Mouse (Mus musculus) heart, embryonic 13.5 days (tissue): ENCODE measurements around the gene Tomm20. TPM values are rescaled to one million over a fixed set of nuclear protein-coding genes. Genes with fewer than 3 reads are reported as not detected.

Source experiments
- ATAC-seq: fragments of 200-750 bp; cut with Nextera tagmentation; 2 replicates; pipeline ENCODE4 v1.8.0; 2017; ENCODE audit warnings: moderate TSS enrichment; ENCODE audit not compliant: insufficient number of reproducible peaks, low FRiP score, low TSS enrichment; ENCODE audit errors: extremely low read depth
- H3K27ac ChIP-seq: fragments of 300-500 bp; sonication (generic); replicated peaks from 2 replicates; pipeline ENCODE4 v1.5.1; 2015; ENCODE audit warnings: moderate library complexity, mild to moderate bottlenecking, inconsistent platforms
- H3K27me3 ChIP-seq: fragments of 300-500 bp; sonication (generic); replicated peaks from 2 replicates; pipeline ENCODE4 v1.6.1; 2015; ENCODE audit warnings: mild to moderate bottlenecking, inconsistent platforms
- H3K36me3 ChIP-seq: fragments of 300-500 bp; sonication (generic); 2 replicates; pipeline ENCODE4 v1.6.1; 2015; ENCODE audit warnings: mild to moderate bottlenecking, inconsistent platforms
- H3K4me1 ChIP-seq: fragments of 300-500 bp; sonication (generic); 2 replicates; pipeline ENCODE4 v1.6.1; 2015; ENCODE audit warnings: inconsistent platforms
- H3K4me2 ChIP-seq: fragments of 300-500 bp; sonication (generic); 2 replicates; pipeline ENCODE4 v1.6.1; 2015; ENCODE audit warnings: inconsistent platforms, mild to moderate bottlenecking, moderate library complexity
- H3K4me3 ChIP-seq: fragments of 300-500 bp; sonication (generic); 2 replicates; pipeline ENCODE4 v1.5.1; 2015; ENCODE audit warnings: moderate library complexity, mild to moderate bottlenecking, inconsistent platforms
- H3K9ac ChIP-seq: fragments of 300-500 bp; sonication (generic); 2 replicates; pipeline ENCODE4 v1.6.1; 2015; ENCODE audit warnings: inconsistent platforms, mild to moderate bottlenecking, moderate library complexity
- H3K9me3 ChIP-seq: fragments of 300-500 bp; sonication (generic); 2 replicates; pipeline ENCODE4 v1.6.1; 2016; ENCODE audit warnings: inconsistent platforms
- WGBS: fragments of 180-500 bp; shearing (Covaris S2); methylation state at CpG from one replicate; pipeline ENCODE4 v1.1.7; 2015; ENCODE audit warnings: mixed read lengths; 5-methylcytosine and 5-hydroxymethylcytosine counted together
- polyA plus RNA-seq: library from polyadenylated mRNA; unstranded; fragments of >200 nt; fragmentation: Nextera tagmentation; extraction: Ambion mirVana; gene quantifications from 2 replicates; pipeline ENCODE4 v1.2.1, GENCODE M21; 2015

Tomm20 gene
- polyA plus RNA-seq, 1 experiment from 2014 or later, result 172 TPM

DNA sequence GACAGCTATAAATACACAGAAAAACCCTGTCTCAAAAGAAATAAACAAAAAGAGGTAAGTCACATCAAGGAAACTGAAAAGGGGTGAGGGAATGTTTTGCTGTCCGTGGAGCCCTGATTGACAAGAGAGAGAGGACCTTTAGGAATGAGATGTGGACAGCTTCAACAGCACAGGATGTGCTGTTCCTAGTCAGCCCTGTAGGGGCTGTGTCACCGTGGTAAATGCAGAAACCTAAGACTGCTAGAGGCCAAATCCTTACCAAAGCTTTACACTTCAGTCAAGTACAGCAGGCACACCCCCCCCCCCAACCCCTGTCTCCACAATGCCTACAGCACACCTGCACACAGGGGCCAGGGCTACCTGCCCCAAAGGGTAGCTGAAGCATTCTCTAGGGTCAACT is 13.9 kb downstream of the Tomm20 start:
- Histone ChIP-seq H3K9ac (no peak overlapping the region), H3K9me3 (no peaks in the 10 kb centered on the region), H3K4me1 (peaks cover 18% of the 10 kb centered on the region), H3K27me3 (no peaks in the 10 kb centered on the region), H3K27ac (no peak overlapping the region), H3K36me3 (peaks cover 85% of the 10 kb centered on the region), H3K4me3 (no peak overlapping the region), H3K4me2 (no peak overlapping the region)
- WGBS, result 29% methylated on average over 2 of the region's 2 CpGs
- no peak for ATAC-seq

DNA sequence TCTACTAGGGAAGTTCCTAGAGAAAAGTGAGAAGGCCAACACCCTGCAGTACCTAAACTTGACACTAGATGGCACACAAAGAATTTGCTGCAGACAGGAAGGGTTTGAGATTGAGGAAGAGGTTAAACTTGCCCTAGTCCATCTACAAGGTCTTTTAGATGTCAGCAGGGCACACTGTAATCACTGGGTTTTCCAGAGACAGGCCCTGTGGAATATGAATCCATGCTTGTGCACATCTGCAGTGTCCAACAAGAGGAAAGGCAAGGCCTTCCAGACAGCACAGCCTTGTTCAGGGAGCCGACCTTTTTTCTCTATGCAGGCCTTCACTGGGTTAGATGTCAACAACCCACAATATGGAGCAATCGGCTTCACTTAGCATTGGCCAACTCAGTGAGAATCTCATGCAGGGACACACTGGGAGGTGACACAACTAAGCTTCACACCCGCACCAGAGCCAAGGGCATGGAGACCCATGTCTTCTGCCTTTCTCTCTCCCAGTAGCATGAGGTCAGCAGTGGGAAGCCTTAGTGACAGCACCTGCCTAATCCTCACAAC is 16.0 kb downstream of the Tomm20 start:
- H3K4me2 ChIP-seq, result no peak overlapping the region
- no peaks in the 10 kb centered on the region for H3K27me3 ChIP-seq
- H3K36me3 ChIP-seq, result peaks cover 76% of the 10 kb centered on the region
- H3K4me3 ChIP-seq, result no peak overlapping the region
- no peaks in the 10 kb centered on the region for H3K9me3 ChIP-seq
- H3K27ac ChIP-seq, result peak overlapping the region; percentile 51
- H3K4me1 ChIP-seq, result peaks cover 18% of the 10 kb centered on the region
- no peak overlapping the region for H3K9ac ChIP-seq
- no peak for ATAC-seq
- 70% methylated on average over 3 of the region's 3 CpGs for WGBS

DNA sequence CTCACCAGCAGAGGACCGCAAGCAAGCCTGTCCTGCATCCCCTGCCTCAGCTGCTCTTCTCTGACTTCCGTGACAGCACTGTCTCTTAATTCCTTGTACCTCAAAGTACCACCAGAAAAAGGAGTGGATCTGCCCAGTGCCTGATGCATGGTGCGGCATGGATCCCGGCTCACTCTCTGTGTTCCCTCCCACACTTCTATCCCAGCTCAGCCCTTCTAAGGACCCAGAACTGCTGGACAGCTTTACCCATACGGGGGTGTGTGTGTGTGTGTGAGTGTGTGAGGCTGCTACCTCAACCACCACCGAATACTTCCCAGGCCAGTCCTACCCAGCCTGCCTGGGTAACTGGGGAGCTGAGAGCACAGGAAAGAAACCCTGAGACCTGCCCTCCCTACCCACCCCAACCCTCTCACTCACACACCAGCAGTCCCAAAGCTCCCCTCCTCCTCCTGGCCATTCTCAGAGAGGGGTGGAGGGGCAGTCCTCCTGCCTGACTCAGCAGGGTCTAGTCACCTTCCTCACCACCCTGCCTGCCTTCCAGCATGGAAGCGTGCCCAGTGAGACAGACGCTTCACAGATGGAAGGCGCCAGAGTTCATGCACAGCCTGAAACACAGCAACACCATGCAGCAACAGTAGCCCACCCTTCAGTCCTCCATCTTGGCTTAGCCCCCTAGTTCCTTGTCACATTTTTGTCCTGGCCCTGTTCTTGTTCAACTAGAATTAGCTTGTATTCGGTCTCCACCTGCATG is 16.7 kb downstream of the Tomm20 start:
- H3K27ac ChIP-seq, result no peak overlapping the region
- ATAC-seq, result no peak; the same call in 1 of the 2 replicates
- H3K27me3 ChIP-seq, result no peaks in the 10 kb centered on the region
- H3K36me3 ChIP-seq, result peaks cover 72% of the 10 kb centered on the region
- peaks cover 18% of the 10 kb centered on the region for H3K4me1 ChIP-seq
- peak overlapping the region; percentile 38 for H3K9ac ChIP-seq
- 85% methylated on average over 10 of the region's 10 CpGs for WGBS
- no peak overlapping the region for H3K4me2 ChIP-seq
- H3K9me3 ChIP-seq, result no peaks in the 10 kb centered on the region
- no peak overlapping the region for H3K4me3 ChIP-seq

DNA sequence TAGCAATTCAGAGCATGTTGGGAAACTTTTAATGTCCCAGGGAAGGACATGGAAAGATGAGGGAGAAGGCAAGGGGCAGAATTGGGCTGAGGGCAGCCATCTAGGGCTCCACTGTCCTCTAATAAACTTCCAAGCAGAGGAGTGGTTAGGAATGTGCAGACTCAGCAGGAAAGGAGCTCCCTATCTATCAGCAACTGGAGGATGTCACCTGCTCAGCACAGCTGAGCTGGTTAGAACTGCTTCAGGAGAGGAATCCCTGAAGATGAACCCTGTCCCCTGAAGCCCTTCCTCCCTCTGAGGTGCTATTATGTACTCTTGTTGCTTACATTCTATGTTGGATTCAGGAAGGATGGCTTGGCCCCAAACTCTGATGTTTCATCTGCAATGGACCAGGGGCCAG is 17.6 kb downstream of the Tomm20 start:
- no peak overlapping the region for H3K27ac ChIP-seq
- H3K9ac ChIP-seq, result no peak overlapping the region
- no peak for ATAC-seq
- no peaks in the 10 kb centered on the region for H3K9me3 ChIP-seq
- H3K27me3 ChIP-seq, result no peaks in the 10 kb centered on the region
- no peak overlapping the region for H3K4me2 ChIP-seq
- H3K4me3 ChIP-seq, result no peak overlapping the region
- peaks cover 18% of the 10 kb centered on the region for H3K4me1 ChIP-seq
- H3K36me3 ChIP-seq, result peaks cover 66% of the 10 kb centered on the region

DNA sequence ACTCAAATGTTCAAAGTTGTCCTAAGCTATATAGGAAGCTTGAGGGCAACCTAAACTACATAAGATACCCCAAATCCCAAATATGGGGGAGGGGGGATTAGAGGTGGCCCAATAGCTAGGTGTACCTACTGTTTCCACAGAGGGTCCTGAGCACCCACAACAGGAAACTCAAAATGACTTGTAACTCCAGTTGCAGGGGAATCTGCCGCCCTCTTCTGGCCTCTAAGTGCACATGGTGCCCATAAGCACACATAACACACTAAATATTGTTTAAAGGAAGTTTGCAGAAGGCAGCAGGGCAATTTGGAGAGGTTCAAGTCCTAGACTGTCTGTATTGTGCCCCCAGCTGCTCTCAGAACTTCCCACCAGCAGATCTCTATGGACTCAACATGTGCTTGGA is 18.6 kb downstream of the Tomm20 start:
- Histone ChIP-seq H3K27me3 (no peaks in the 10 kb centered on the region), H3K27ac (no peak overlapping the region), H3K9ac (no peak overlapping the region), H3K4me3 (no peak overlapping the region), H3K4me1 (peaks cover 18% of the 10 kb centered on the region), H3K4me2 (no peak overlapping the region), H3K36me3 (peaks cover 62% of the 10 kb centered on the region), H3K9me3 (no peaks in the 10 kb centered on the region)
- ATAC-seq, result no peak
- 60% methylated on average over 1 of the region's 1 CpGs for WGBS

DNA sequence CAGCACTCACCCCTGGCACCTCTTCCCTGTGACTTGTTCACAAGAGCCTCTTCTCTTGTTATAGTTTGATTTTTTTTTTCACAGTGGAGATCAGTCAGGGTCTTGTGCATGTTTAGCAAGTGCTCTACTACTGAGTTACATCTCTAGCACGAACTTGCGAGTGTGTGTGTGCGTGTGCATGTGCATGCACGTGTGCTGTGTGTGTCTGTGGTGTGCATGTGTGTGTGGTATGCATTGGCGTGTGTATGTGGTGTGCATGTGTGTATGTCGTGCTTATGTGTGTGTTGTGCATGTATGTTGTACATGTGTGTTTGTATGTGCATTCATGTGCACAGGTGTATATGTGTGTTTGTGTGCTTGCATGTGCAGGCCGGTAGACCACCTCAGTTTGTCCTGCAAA is 22.7 kb downstream of the Tomm20 start:
- H3K36me3 ChIP-seq, result peaks cover 27% of the 10 kb centered on the region
- whole genome bisulfite sequencing, result 87% methylated on average over 7 of the region's 7 CpGs
- no peaks in the 10 kb centered on the region for H3K9me3 ChIP-seq
- no peak overlapping the region for H3K4me3 ChIP-seq
- H3K27ac ChIP-seq, result no peak overlapping the region
- H3K9ac ChIP-seq, result no peak overlapping the region
- ATAC-seq, result no peak
- H3K27me3 ChIP-seq, result no peaks in the 10 kb centered on the region
- H3K4me2 ChIP-seq, result no peak overlapping the region
- peaks cover 19% of the 10 kb centered on the region for H3K4me1 ChIP-seq

DNA sequence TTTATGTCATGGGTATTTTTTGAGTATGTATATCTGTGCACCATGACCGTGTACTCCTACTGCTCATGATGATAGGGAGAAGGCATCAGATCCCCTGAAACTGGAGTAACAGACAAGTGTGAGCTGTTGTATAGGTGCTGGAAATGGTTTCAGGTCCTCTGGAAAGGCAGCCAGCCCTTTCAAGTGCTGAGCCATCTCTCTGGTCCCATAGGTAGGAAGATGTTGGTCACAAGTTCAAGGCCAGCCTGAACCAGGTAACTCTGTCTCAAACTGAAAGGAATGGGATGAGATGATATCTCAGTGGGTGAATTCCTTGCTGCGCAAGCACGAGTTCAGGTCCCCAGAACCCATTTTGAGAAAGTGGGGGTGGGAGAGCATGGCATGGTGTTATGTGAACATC is 24.2 kb downstream of the Tomm20 start:
- no peak for ATAC-seq
- no peak overlapping the region for H3K4me3 ChIP-seq
- H3K9ac ChIP-seq, result no peak overlapping the region
- 86% methylated on average over 3 of the region's 3 CpGs for WGBS
- H3K27me3 ChIP-seq, result no peaks in the 10 kb centered on the region
- H3K4me2 ChIP-seq, result no peak overlapping the region
- H3K36me3 ChIP-seq, result peaks cover 19% of the 10 kb centered on the region
- H3K4me1 ChIP-seq, result peaks cover 31% of the 10 kb centered on the region
- no peaks in the 10 kb centered on the region for H3K9me3 ChIP-seq
- no peak overlapping the region for H3K27ac ChIP-seq

DNA sequence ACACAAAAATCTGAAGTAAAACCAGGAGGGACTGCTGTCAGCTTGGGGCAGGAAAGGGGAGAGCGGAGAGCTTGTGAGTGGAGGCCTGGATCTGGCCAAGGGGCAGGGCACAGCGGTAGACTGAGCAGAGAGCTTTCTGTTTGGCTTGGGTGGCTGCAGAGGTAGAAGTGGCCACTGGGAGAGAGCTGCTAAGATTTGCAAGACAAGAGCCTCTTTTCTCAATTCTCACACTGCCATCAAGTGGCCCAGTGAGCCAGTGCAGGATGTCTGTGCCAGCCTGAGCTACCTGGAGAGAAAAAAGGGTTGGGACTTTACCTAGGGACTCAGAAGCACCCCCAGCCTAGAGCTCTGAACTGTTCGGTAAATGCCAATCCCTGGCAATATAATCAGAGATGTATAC is 24.8 kb downstream of the Tomm20 start:
- H3K4me3 ChIP-seq, result no peak overlapping the region
- no peaks in the 10 kb centered on the region for H3K27me3 ChIP-seq
- no peak overlapping the region for H3K4me2 ChIP-seq
- peaks cover 31% of the 10 kb centered on the region for H3K4me1 ChIP-seq
- peaks cover 13% of the 10 kb centered on the region for H3K36me3 ChIP-seq
- H3K9ac ChIP-seq, result peak overlapping the region; percentile 62; the same call in 1 of the 2 replicates
- ATAC-seq, result no peak
- H3K27ac ChIP-seq, result 0 out of 2 replicates have a peak overlapping the region, but pooled peaks have one; percentile 5
- 20% methylated on average over 3 of the region's 3 CpGs for WGBS
- H3K9me3 ChIP-seq, result no peaks in the 10 kb centered on the region

DNA sequence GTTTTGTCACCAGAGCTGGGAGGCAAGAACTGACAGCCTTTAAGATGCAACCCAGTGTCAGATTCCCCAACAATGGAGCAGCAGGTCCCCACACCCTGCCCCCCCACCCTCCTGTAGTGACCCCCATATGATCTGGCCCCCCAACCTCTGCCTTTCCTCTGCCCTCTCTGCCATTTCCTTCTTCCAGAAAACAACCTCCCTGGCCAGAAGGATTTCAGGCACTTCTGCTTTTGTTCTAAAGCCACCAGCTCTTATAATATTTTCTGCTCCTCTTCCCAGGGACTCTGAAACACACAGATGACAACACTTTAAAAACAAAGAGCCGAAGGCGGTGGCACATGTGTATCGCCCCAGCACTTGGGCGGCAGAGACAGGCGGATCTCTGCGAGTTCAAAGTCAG is 25.3 kb downstream of the Tomm20 start:
- Histone ChIP-seq H3K4me2 (no peak overlapping the region), H3K27ac (0 out of 2 replicates have a peak overlapping the region, but pooled peaks have one; percentile 5), H3K4me3 (no peak overlapping the region), H3K9me3 (no peaks in the 10 kb centered on the region), H3K36me3 (peaks cover 10% of the 10 kb centered on the region), H3K4me1 (peaks cover 32% of the 10 kb centered on the region), H3K27me3 (no peaks in the 10 kb centered on the region), H3K9ac (peak overlapping the region; percentile 62; the same call in 1 of the 2 replicates)
- 76% methylated on average over 6 of the region's 6 CpGs for WGBS
- no peak for ATAC-seq

DNA sequence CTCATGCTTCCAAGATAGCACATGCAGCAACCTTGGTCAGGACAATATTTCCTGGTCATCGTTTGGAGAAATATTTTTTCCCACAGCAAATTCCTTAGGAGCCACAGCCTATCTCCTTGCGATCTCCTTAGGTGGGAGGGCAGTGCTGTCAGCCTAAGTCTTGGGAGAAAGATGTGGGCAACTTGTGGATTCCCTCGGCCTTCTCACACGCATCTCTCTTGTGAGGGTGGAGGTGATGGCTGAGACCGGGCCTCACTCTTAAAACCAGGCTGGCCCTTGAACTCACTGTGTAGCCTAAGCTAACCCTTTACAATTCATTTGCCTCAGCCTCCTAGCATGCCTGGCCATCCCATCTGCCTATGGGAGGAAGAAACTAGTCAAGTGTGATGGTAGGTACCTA is 25.9 kb downstream of the Tomm20 start:
- peaks cover 39% of the 10 kb centered on the region for H3K4me1 ChIP-seq
- no peaks in the 10 kb centered on the region for H3K9me3 ChIP-seq
- no peak for ATAC-seq
- peak overlapping the region; percentile 66 for H3K27ac ChIP-seq
- H3K4me2 ChIP-seq, result no peak overlapping the region
- H3K27me3 ChIP-seq, result no peaks in the 10 kb centered on the region
- no peak overlapping the region for H3K9ac ChIP-seq
- 71% methylated on average over 5 of the region's 5 CpGs for WGBS
- H3K36me3 ChIP-seq, result peaks cover 9% of the 10 kb centered on the region
- H3K4me3 ChIP-seq, result no peak overlapping the region

DNA sequence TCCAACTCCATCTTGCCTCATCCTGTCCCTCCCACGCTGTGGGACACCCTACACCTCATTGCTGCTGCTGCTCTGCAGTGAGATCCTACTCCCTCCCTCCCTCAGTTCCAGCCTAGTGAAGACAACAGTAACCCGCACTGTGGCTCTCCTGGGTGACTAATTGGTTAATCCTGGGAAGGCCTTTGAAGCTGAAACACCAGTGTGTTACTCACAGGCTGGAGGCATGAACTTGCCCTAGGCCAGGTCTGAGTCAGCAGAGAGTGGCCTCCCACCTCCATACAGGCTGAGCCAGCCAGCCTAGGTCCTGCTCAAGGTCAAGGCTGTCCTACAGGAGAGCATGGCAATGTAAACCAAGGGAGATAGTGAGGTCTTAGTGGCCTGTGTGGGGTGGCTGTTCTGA is 26.4 kb downstream of the Tomm20 start:
- peaks cover 9% of the 10 kb centered on the region for H3K36me3 ChIP-seq
- no peak overlapping the region for H3K4me2 ChIP-seq
- H3K9ac ChIP-seq, result 0 out of 2 replicates have a peak overlapping the region, but pooled peaks have one; percentile 25
- H3K27me3 ChIP-seq, result no peaks in the 10 kb centered on the region
- H3K27ac ChIP-seq, result peak overlapping the region; percentile 66
- H3K4me1 ChIP-seq, result peaks cover 43% of the 10 kb centered on the region
- ATAC-seq, result no peak
- 60% methylated on average over 2 of the region's 2 CpGs for WGBS
- H3K4me3 ChIP-seq, result no peak overlapping the region
- H3K9me3 ChIP-seq, result no peaks in the 10 kb centered on the region

DNA sequence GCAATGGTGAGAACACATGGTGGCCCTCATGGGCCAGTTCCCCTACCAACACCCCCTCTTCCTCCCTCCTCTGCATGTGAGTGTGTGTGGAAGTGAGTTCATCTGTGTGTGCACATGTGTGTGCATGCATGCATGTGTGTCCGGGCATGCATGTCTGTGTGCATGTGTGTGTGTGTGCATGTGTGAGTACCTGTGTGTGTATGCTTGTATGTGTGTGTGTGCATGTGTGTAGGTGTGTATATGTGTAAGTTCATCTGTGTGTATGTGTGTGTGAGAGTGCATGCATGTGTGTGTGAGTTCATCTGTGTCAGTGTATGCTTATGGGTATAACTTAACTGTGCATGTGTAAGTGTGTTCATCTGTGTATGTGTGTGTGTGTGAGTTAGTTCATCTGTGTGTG is 27.3 kb downstream of the Tomm20 start:
- Histone ChIP-seq H3K27me3 (no peaks in the 10 kb centered on the region), H3K4me2 (no peak overlapping the region), H3K4me1 (peaks cover 51% of the 10 kb centered on the region), H3K9ac (no peak overlapping the region), H3K4me3 (no peak overlapping the region), H3K27ac (no peak overlapping the region), H3K9me3 (no peaks in the 10 kb centered on the region), H3K36me3 (peaks cover 9% of the 10 kb centered on the region)
- no peak for ATAC-seq
- WGBS, result 88% methylated on average over 1 of the region's 1 CpGs
